Mouse (Mus musculus) CD4-positive, CD25-positive, alpha-beta regulatory T cell, adult 4 months (primary cell): ENCODE measurements around the gene Dmwd. TPM values are rescaled to one million over a fixed set of nuclear protein-coding genes. Genes with fewer than 3 reads are reported as not detected.
A peak's percentile ranks its signal among the peaks of the same experiment; 100 is the strongest.

ENCODE experiments used
- ATAC-seq: one replicate; pipeline ENCODE4 v1.8.0; 2017
- polyA plus RNA-seq, 2 experiments: library from polyadenylated mRNA; unstranded; fragments of 100-300 nt; shearing (Covaris generic); gene quantifications; one replicate each; pipeline ENCODE4 v1.2.1; 2017

Gene Dmwd
- polyA plus RNA-seq, 2 experiments from 2014 or later, result not detected

- no peak for ATAC-seq
These were observed 2.5 kb upstream of the Dmwd start for GRCm38 (mm10) chr7:19073504-19073903.

GRCm38 (mm10) chr7:19074494-19074893 is 1.5 kb upstream of the Dmwd start:
- no peak for ATAC-seq

GRCm38 (mm10) chr7:19075231-19075630 is 796 bp upstream of the Dmwd start:
- no peak for ATAC-seq

GRCm38 (mm10) chr7:19076586-19076991 is 562 bp downstream of the Dmwd start:
- ATAC-seq, result peak; percentile 25

- peak; percentile 83 for ATAC-seq
These were observed 1.7 kb downstream of the Dmwd start for GRCm38 (mm10) chr7:19077761-19078160.

- ATAC-seq, result no peak
These were observed 2.7 kb downstream of the Dmwd start for GRCm38 (mm10) chr7:19078732-19079131.

- no peak for ATAC-seq
These were observed 4.5 kb downstream of the Dmwd start for GRCm38 (mm10) chr7:19080451-19080950.

GRCm38 (mm10) chr7:19082171-19082570 is 6.1 kb downstream of the Dmwd start:
- no peak for ATAC-seq

- ATAC-seq, result no peak
These were observed 7.1 kb downstream of the Dmwd start for GRCm38 (mm10) chr7:19083096-19083495.

GRCm38 (mm10) chr7:19083701-19084100 is 7.7 kb downstream of the Dmwd start, which contains the start of gene Dmpk:
Gene Dmpk (plus strand): TSS chr7:19083849.
- ATAC-seq, result no peak

GRCm38 (mm10) chr7:19084277-19084771 is 8.3 kb downstream of the Dmwd start:
- no peak for ATAC-seq

- ATAC-seq, result no peak
These were observed 9.0 kb downstream of the Dmwd start for GRCm38 (mm10) chr7:19084921-19085473.

- no peak for ATAC-seq
These were observed 9.5 kb downstream of the Dmwd start for GRCm38 (mm10) chr7:19085495-19085894.

- no peak for ATAC-seq
These were observed 10.0 kb downstream of the Dmwd start for GRCm38 (mm10) chr7:19086042-19086441.

GRCm38 (mm10) chr7:19086760-19087159 is 10.7 kb downstream of the Dmwd start:
- ATAC-seq, result no peak

GRCm38 (mm10) chr7:19088813-19089212 is 12.8 kb downstream of the Dmwd start:
- peak; percentile 31 for ATAC-seq

- ATAC-seq, result no peak
These were observed 15.9 kb downstream of the Dmwd start for GRCm38 (mm10) chr7:19091913-19092312.

- no peak for ATAC-seq
These were observed 16.6 kb downstream of the Dmwd start for GRCm38 (mm10) chr7:19092381-19093173.

GRCm38 (mm10) chr7:19093174-19093521 is 17.1 kb downstream of the Dmwd start:
- ATAC-seq, result peak; percentile 69

- peak; percentile 85 for ATAC-seq
These were observed 17.7 kb downstream of the Dmwd start for GRCm38 (mm10) chr7:19093537-19094385.

- peak; percentile 27 for ATAC-seq
These were observed 18.4 kb downstream of the Dmwd start, which contains the start of gene Six5 for GRCm38 (mm10) chr7:19094471-19094825. Gene Six5 (plus strand): TSS chr7:19094594.

GRCm38 (mm10) chr7:19094826-19095750 is 19.1 kb downstream of the Dmwd start:
- ATAC-seq, result peak; percentile 30
